Mouse (Mus musculus): ENCODE data around the gene Pcca.
A peak's percentile ranks its signal among the peaks of the same experiment; 100 is the strongest.

The Pcca gene

GRCm38 (mm10) chr14:122534017-122534924 is at the start of gene Pcca:
Gene Pcca, plus strand, starts transcription at chr14:122534324.
- DNase-seq (ENCODE audit: low spot score in 2 of 2), result peak; percentile 95 to 97

GRCm38 (mm10) chr14:122484458-122484843 is 49.7 kb upstream of the Pcca start:
- no peak for DNase-seq (ENCODE audit: low spot score in 2 of 2)

- DNase-seq (ENCODE audit: low spot score in 2 of 2), result no peak
These were observed 49.1 kb upstream of the Pcca start for GRCm38 (mm10) chr14:122484844-122485551.

- no peak for DNase-seq (ENCODE audit: low spot score in 2 of 2)
These were observed 48.4 kb upstream of the Pcca start for GRCm38 (mm10) chr14:122485635-122486181.

GRCm38 (mm10) chr14:122486611-122487010 is 47.5 kb upstream of the Pcca start:
- no peak for DNase-seq (ENCODE audit: low spot score in 2 of 2)

- DNase-seq (ENCODE audit: low spot score in 2 of 2), result no peak
These were observed 46.8 kb upstream of the Pcca start for GRCm38 (mm10) chr14:122487366-122487765.

GRCm38 (mm10) chr14:122489041-122489440 is 45.1 kb upstream of the Pcca start:
- no peak for DNase-seq (ENCODE audit: low spot score in 2 of 2)

GRCm38 (mm10) chr14:122489686-122490414 is 44.3 kb upstream of the Pcca start:
- DNase-seq (ENCODE audit: low spot score in 2 of 2), result no peak

GRCm38 (mm10) chr14:122490441-122491328 is 43.4 kb upstream of the Pcca start, which contains the start of gene Gm10837:
Gene Gm10837, plus strand, starts transcription at chr14:122490586.
- no peak for DNase-seq (ENCODE audit: low spot score in 2 of 2)

- DNase-seq (ENCODE audit: low spot score in 2 of 2), result no peak
These were observed 42.6 kb upstream of the Pcca start for GRCm38 (mm10) chr14:122491521-122491920.

GRCm38 (mm10) chr14:122492015-122492414 is 42.1 kb upstream of the Pcca start:
- no peak for DNase-seq (ENCODE audit: low spot score in 2 of 2)

GRCm38 (mm10) chr14:122509058-122509457 is 25.1 kb upstream of the Pcca start:
- DNase-seq (ENCODE audit: low spot score in 2 of 2), result no peak

- DNase-seq (ENCODE audit: low spot score in 2 of 2), result no peak
These were observed 22.6 kb upstream of the Pcca start for GRCm38 (mm10) chr14:122511519-122511918.

GRCm38 (mm10) chr14:122513511-122514036 is 20.6 kb upstream of the Pcca start:
- DNase-seq (ENCODE audit: low spot score in 2 of 2), result no peak

- no peak for DNase-seq (ENCODE audit: low spot score in 2 of 2)
These were observed 5.6 kb upstream of the Pcca start for GRCm38 (mm10) chr14:122528475-122528874.

- no peak for DNase-seq (ENCODE audit: low spot score in 2 of 2)
These were observed 1.9 kb downstream of the Pcca start for GRCm38 (mm10) chr14:122535986-122536385.

- no peak for DNase-seq (ENCODE audit: low spot score in 2 of 2)
These were observed 14.3 kb downstream of the Pcca start for GRCm38 (mm10) chr14:122548421-122548820.

- DNase-seq (ENCODE audit: low spot score in 2 of 2), result no peak
These were observed 14.8 kb downstream of the Pcca start for GRCm38 (mm10) chr14:122548905-122549304.

- no peak for DNase-seq (ENCODE audit: low spot score in 2 of 2)
These were observed 18.8 kb downstream of the Pcca start for GRCm38 (mm10) chr14:122552761-122553445.

GRCm38 (mm10) chr14:122557353-122557752 is 23.2 kb downstream of the Pcca start:
- DNase-seq (ENCODE audit: low spot score in 2 of 2), result no peak

Measured in urinary bladder, adult 18-20 months (tissue).